Mouse (Mus musculus): ENCODE results near the gene Hephl1.

The Hephl1 gene

DNA sequence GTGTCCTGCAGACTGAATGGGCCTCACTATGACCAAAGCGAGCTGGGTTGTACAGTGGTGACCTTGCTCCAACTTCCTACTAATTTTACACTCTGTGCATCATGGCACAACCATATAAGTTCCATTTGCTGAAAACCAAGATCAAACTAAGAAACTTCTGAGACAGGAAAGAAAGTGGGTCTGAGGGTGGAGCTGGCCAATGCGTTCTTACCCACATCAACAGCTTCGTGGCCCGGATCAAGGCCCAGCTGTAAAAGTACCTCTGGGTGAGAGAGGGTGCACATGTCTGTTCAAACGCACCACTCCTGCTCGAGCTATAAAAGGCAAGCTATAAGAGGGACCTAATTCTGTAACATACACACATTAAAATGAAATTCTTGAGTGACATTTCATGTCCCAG lies 51.9 kb downstream of the Hephl1 start:
- DNase-seq (ENCODE audit: low read depth) = no peak

DNA sequence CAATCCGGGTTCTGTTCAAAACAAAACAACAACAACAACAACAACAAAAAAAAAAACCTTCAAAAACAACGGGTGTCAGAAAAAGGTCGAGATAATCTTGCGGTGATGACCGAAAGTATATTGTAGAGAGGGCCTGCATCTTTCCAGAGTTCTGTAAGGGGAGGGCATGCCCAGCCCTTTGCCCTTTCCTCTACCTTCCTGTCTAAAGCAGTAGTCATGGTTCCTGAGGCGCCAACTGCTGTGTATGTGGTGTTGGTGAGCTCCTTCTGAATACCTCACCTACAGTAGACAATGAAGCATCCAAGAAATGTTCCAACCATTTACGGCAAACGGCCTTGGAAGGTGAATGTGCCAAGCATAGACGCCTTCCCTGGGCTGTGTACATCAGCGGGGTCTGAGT lies 66.2 kb downstream of the Hephl1 start:
- no peak for DNase-seq (ENCODE audit: low read depth)

DNA sequence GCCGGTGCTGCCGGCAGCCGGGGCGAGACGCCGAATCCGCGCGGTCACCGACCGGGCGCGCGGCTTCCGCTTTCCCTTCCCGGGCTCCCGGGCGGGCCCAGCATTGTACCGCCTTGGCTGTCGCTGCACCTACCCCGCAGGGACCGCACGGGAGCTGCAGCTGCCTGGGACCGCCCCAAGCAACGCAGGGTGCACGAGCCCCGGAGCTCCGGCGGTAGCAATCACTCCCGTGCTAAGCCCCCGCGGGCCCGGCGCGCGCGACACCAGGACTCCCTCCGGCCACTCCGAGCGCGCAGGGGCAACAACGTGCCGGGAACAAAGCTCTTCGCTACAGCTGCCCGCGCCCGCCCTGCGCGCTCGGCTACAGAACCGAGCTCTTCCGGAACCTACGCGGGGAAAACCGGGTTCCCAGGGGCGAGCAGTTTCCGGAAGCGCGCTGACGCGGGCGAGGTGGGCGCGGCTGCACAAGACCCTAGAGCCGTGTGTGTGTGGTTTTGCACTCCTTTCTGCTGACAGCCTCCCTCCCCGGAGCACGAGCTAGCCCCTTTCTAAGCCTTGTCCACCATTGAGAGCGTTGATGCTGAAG lies 66.7 kb downstream of the Hephl1 start, which contains the start of gene Panx1:
TSS of gene Panx1 (minus strand) at position 395 of the 586 bp plus-strand sequence.
- DNase-seq (ENCODE audit: low read depth) = no peak

DNA sequence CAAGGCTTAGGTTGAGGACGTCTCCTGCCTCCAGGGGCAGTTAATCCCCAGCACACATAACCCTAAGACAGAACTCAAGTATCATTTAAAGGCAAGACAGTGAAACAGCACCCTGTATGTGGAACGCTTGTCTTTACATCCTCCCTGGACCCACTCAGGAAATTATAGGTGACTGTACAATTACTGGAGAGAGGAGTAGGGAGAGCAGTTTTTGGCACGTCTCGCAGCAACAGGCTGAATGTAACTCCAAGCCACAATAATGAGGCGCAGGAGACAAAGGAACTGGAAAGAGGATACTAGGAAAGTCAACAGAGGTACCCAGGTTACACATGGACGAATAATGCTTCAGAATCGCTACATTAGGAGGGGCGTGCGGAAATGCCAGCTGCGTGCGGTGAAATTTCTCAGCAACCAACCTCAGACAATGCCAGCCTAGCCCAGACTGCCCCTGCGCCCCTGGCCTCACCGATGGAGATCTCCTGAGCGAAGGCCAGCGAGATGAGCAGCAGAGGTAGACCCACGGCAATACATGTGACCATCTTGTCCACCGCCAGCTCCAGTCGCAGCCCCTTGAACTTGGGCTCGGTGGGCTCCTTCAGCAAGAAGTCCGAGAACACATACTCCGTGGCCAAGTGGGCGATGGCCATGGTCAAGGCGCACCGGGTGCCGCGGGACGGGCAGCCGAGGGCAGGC lies 67.4 kb downstream of the Hephl1 start:
- no peak for DNase-seq (ENCODE audit: low read depth)

DNA sequence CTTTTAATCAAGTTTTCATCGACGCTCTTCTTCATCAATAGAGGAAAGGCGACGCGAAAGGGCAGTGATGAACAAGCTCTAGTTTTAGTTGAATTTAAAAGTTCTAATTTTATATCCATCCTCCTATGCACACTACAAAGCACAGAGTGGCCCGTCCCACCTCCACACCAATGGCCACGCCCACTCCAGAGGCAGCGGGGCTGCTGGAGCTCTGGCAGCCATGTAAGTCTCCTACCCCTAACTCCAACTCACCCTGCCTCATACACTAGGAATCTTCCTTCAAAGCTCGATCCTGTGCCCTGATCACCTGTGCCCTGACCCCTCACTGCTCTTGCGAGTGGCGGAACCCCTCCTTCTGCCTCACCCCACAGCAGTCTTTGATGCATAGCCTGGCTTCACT lies 70.4 kb downstream of the Hephl1 start:
- no peak for DNase-seq (ENCODE audit: low read depth)

DNA sequence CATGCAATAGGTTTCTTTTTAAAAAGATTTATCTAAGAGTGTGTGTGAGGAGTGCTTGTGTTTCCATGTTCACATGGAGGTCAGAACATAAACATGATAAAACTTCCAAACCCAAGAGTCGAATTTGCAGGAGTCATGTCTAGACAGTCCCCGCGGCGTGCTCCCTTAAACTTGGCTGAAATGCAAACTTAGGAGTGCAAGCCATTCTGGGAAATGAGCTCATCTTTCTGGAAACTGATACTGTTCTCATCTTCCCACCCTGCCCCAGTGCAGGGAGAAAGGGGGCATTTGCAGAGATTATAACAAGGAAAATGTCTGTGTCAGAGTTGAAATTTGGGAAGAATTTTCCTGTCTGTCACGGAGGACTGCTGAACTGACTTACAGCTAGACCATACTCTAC lies 72.1 kb downstream of the Hephl1 start:
- DNase-seq (ENCODE audit: low read depth) = no peak

DNA sequence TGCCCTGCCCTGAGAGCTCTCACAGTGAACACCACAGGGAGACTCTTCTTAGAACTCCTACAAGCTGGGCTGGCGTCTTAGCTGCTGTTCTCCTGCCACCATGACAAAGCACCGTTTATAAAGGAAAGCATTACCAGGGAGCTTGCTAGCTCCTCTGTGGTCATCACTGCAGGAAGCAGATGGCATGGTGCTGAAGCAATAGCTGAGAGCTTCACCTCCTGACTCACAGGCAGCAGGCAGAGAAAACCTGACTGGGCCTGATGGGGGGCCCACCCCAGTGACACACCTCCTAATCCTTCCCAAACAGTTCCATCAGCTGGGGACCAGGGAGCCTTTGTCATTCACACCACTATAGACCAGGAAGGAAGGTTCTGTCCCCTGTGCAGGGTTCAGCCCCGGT lies 74.2 kb downstream of the Hephl1 start:
- DNase-seq (ENCODE audit: low read depth) = no peak

DNA sequence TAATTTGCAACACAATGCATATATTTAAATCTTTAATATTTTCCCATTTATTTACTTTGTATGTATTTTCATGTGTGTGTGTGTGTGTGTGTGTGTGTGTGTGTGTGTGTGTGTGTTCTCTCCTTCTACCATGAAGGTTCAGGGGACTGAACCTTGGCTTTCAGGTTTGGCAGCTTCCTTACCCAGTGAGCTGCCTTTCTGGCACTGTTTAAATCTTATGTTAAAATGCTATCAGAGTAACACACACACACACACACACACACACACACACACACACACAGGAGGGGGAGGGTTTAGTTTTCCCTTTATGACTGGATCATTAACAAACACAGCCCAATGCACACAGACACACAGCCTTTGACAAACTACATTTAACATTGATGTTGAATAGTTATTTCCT lies 74.7 kb downstream of the Hephl1 start:
- DNase-seq (ENCODE audit: low read depth) = no peak

DNA sequence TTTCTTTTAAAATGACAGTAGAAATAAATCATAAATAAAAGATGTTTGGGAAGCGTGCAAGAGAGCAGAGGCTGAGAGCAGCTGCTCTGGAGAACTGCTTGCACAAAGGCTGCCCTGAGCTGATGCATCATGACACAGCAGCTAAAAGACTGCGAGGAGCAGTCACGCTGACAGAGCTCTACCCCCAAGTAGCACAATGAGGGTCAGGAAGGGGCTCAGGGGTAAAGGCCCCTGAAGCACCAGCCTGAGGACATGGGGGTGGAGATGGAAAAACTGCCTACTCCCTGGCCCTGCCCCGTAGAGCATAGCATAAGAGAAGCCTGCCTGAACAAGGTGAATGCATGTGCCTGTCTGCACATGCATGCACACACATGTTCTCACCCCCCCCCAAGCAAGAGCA lies 75.1 kb downstream of the Hephl1 start:
- DNase-seq (ENCODE audit: low read depth) = no peak

DNA sequence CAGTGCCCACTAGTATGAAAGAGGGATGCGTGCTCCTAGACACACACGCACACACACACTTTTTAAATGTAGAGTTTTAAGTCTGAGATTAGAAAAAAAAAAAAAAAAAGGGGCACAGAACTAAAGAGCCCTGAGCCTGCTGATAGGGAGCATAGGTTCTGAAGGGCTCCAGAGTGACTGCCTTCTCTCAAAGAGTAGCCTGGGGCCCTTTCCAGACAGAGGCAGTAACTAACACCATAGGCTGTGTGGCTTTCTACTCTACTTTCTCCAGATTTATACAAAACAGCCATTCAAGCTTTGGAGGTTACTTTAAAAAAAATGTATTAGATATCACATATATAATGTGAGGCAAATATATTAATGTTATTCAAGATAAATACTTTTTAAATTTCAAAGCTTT lies 75.5 kb downstream of the Hephl1 start:
- DNase-seq (ENCODE audit: low read depth) = no peak

DNA sequence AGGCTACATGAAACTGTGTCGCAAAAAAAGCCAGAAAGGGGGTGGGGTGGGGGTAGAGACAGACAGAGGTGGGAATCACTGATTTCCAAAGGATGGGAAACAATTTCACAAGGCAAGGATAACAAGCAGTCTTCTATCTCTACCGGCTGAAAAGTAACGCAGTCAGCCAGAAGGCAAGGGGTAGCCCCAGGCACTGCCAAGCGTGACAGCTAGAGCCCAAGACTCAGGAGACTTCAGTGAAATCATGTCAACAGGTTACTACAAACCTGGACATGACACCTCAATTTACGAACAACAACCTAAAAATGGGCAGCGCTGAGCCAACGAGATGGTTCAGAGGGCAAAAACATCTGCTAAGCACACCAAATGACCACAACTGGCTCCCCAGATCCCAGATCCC lies 75.9 kb downstream of the Hephl1 start:
- DNase-seq (ENCODE audit: low read depth) = no peak

DNA sequence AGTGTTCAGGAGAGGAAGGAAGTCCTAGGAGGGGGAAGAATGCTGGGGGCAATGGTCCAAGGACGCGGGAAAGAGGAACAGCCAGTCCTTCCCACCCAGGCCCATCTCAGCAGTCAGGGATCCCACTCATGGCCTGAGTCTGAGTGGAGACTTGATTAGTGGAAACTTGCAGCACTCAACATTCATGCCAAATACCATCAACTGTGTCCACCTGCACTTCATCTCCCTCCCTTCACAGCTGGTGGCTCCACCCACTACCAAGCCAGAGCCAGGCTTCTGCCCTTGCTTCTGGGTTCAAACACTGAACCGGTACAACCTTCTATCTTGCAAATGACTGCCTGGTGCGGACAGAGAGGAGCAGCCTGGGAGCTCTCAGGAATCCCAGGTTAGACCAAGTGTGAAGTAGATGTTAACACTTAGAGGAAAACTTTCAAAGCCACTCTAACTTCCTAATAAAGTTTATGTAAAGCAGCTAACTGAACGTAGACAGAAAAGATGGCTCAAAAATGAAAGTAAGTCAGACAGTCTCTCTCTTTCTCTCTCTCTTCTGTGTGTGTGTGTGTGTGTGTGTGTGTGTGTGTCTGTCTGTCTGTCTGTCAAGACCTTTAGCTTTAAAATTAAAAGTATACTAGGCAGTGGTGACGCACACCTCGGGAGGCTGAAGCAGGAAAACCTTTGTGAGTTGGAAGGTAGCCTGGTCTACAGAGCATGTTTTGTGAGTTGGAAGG lies 77.2 kb downstream of the Hephl1 start:
- no peak for DNase-seq (ENCODE audit: low read depth)

DNA sequence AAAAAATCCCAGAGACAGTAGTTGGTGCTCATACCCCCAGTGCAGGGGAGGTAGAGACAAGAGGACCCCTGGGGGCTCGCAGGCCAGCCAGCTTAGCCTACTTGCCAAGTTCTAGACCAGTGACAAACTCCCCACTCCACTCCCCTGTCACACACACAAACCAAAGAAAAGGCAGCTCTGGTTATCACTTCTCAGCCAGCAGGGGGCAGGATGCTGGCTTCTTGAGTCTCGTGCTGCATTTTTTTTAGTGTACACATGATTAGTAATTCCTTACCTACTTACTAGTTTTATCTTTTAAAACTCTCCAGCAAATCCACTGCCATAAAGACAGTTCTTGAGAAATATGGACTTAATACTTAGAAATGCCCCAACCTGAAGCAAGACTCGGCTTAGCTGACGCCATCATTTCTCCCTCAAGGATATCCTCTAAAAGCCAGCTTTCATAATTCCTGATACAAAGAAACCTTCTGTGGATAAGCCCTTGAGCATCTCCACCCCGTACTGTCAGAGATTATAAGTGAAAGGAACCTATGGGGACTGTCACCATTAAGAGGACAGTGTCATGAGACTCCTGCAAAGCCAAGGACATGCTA lies 78.2 kb downstream of the Hephl1 start:
- DNase-seq (ENCODE audit: low read depth) = no peak

DNA sequence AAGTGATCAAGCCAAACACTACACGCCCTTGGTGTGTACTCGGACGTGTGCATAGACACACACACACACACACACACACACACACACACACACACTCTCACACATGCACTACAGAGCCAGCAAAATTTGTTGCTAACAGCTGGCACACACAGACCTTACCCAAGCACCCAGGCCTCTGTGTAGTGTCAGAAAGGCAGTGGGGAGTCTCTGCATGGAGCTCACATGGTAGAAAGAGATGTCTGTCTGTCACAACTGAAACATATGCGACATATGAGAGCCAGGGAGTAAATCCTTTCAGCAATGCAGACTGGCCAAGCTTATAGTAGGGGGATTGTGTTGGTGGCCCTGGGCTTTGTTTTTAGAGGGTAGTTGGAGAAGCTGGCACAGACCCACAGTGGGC lies 79.1 kb downstream of the Hephl1 start:
- DNase-seq (ENCODE audit: low read depth) = no peak

DNA sequence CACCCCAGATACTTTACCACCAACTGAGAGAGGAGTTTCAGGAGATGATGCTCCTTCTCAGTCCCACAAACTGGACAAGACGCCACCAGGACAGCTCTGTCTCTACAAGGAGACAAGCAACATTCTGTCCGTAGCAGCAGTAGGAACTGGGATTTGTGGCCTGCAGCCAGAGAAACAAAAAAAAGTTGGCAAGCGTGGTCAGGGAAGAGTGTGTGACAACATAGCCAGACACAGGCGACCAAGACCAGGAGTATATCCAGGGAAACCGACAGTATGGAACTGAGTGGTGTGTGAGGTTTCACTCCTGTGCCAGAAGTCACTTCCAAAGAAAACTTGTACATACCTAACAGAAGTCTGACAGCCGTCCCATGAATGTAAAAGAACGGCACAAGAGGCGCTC lies 81.1 kb downstream of the Hephl1 start:
- DNase-seq (ENCODE audit: low read depth) = no peak

DNA sequence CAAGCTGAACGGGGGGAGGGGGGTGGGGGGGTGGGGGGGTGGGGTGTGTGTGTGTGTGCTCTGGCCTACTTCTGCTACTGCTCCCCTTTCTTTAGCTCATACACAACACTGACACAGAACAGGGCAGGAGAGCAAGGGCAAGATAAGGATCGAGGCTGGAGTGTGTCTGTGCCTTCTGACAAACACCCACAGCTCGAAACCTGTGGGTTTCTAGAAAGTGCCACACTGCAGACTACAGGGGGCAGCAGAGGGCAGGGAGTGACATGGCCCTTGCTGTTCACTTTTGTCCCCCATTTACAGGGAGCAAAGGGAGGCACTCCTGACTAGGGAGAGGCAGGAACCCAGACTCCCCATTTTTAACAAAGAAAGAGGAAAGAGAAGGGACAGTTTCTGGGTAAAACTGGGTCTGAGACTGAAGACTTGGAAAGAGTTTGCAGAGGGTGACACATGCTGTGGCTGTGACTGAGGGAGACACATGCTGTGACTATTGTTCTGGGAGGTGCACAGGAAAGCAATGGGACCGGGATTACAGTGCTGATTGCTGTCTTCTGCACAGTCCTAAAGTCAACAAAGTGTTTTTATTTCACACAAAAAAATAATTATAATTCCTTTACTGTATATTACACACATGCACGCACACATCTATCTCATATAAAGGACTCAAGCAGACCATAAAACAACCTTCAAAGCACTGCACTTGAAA lies 82.7 kb downstream of the Hephl1 start:
- DNase-seq (ENCODE audit: low read depth) = peak; percentile 60

DNA sequence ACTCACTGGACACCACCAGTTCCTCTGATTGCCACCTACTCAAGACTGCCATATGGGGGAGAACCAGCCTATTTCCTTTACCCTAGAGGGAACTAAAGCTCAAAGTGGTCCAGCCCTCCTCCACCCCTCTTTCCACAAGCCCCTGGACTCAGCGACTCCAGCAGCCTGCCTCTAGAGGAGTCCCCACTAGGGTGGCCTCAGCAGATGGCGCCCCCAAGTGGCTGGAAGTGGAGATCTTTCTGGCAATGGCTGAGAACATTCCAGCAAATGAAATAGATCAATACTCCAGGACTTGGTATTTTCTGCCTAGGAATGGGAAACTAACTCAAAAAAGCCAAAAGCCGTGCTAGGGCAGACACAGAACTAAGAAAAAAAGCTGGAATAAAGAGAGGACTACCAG lies 84.2 kb downstream of the Hephl1 start:
- no peak for DNase-seq (ENCODE audit: low read depth)

DNA sequence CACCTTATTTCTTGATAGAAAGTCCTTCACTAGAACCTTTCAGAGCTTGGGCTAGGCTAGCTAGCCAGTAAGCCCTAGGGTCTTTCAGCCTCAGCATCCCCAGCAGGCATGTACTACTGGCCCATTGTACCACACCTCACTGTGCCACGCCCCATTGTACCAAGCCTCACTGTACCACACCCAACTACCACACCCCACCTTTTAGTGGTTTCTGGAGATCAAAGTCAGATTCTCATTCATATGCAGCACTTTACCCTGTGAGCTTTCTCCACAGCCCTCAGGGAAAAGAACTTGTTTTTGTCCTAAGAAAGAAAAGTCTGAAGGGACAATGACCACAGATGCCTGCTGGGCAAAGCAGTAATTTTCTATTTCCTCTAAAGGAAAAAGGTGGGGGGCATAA lies 88.9 kb downstream of the Hephl1 start:
- DNase-seq (ENCODE audit: low read depth) = no peak

DNA sequence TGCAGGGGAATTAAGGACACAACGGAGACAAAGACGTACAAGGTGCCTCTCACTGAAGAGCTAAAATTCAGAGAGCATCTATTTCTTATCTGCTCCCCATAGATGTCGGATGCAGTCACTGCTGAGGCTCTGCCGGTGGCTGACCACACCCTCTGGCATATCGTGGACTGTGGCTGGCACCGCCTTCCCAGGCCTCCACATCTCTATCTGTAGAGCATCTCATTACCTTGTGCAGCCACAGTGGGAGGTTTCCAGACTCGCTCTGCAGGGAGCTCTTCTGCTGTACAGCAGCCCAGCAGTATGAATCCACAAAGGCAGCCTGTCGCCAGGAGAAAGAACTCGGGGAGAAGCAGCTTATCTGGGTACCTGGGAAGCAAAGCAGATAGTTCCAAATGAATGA lies 90.8 kb downstream of the Hephl1 start:
- DNase-seq (ENCODE audit: low read depth) = no peak

DNA sequence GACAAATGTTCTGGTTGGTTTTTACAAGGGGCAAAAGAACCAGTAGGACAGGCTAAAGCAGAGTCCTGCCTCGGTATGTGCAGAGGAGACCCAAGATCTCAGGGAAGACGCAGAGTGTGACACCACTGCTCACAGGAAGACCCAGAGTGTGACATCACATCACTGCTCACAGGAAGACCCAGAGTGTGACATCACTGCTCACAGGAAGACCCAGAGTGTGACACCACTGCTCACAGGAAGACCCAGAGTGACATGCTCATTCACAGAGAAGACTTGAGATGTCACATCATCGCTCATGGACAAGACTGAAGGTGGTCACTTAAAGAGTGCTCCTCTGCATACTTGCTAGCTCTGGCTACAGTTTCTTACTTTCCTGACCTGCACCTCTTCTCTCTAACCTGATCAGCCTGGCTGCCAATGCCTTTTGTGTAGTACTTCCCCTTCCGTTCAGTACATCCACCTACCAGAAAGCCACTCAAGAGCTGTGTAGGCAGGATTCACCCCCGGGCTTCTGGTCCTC lies 91.3 kb downstream of the Hephl1 start:
- no peak for DNase-seq (ENCODE audit: low read depth)

DNA sequence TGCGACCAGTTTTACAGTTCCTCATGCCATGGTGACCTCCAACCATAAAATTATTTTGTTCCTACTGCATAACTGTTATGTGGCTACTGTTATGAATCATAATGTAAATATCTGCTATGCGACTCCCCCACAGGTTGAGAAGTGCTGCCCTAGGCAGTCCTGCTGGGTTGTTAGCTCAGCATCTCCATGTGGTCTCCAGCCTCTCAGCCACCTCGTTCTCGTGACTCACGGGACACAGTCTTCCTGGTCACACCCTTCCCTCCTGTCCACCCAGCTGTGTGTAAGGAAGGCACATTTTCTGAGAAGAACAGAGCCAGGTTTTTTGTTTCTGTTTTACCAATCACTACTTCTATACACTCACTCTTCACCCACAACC lies 93.2 kb downstream of the Hephl1 start:
- no peak for DNase-seq (ENCODE audit: low read depth)

All from c-Kit-positive CD71-negative TER-119-negative erythroid progenitor cells, embryonic 14.5 days (primary cell).